Mouse (Mus musculus): ENCODE data around the gene Olfr145.
A peak's percentile ranks its signal among the peaks of the same experiment; 100 is the strongest.

The Olfr145 gene

DNA sequence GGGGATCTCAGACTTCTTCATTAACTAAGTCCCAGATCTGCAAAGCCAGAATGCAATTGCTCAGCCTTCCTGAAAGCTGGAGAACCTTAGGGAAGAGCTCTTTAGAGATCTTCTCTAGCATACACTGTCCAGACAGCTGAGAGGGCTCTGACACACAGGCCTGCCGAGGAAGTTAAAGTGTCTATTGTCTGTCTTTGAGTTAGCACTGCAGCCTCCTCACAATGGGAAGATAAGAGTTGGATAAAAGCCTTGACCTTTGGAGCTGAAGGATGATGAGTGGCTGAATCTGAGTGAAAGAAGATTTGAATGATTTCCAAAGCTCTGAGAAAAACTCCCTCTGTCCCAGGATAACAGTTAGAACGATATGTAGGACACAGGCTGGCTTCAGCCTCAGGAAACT, at the start of gene Olfr145:
Olfr145 (plus strand) TSS at position 64 of the 400 bp plus-strand sequence.
- DNase-seq = no peak

DNA sequence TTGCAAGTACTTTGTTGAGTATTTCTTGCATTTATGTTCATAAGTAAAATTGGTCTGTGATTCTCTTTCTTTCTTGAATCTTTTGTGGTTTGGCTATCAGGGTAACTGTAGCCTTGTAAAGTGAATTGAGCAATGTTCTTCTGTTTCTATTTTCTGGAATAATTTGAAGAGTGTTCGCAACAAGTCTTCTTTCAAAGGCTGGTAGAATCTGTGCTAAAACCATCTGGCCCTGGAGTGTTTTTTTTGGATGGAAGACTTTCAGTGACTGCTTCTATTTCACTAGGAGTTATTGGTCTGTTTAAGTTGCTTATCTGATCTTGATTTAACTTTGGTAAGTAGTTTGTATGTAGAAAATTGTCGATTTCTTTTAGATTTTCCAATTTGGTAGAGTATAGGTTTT, 47.3 kb upstream of the Olfr145 start:
- DNase-seq = no peak

DNA sequence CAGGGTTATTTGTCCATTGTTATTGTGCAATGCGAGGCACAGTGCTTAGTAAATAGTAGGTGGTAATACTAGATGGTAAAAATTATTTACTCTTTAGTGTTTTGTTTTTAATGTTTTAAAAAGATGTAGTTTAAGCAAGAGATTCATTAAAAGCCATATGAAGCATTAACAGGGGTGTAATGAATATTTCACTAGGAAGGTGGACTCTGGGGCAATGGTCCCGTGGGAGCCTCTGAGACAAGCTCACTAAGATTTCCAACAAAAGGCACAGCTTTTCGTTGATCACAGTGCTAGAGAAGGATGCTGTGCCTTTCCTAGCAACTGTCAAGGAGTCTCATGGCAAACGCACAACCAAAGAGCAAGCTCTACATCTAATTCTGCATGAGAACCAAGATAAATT, 42.6 kb upstream of the Olfr145 start, which contains the start of gene Olfr877:
Olfr877 (plus strand) TSS at position 301 of the 400 bp plus-strand sequence.
- DNase-seq = no peak

DNA sequence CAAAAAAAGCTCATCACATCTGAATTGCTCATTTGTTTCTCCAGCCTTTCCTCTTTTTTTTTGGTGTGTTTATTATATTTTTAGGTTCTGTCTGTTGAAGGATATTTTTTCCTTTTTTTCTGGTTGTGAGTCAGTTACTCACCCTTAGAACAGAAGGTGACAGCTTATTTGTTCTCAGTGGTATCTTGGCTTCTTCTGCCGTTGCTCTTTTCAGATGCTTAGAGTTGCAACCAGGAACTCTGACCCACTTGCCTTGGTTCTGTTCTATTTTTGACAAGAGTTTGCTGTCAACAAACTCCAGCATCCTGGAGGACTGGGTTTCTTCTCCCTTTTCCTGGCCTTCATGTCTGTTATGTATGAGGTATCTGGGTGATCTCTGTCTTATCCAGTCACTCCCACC, 33.2 kb upstream of the Olfr145 start:
- DNase-seq = no peak

DNA sequence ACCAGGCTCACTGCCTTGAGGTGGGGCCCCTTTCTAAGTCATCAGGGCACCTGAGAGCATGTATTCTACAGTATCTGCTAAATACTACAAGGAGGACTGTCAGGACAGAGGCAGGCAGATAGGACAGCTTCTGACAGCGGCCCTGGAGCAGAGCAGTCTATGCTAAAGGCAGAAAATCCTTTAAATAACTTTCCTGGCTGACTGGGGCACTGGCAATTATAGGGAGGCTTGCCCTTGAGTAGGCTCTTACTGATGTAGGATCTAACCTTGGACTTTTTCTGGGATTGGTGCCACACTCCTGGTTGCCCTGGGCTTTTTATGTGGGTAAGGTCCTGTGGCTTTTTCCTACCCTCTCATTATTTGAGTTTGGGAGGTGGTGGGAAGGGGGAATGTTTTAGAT, 26.3 kb upstream of the Olfr145 start:
- DNase-seq = no peak

GRCm38 (mm10) chr9:37871097-37871496, 25.4 kb upstream of the Olfr145 start:
- no peak for DNase-seq

GRCm38 (mm10) chr9:37871536-37871935, 25.0 kb upstream of the Olfr145 start:
- DNase-seq = no peak

DNA sequence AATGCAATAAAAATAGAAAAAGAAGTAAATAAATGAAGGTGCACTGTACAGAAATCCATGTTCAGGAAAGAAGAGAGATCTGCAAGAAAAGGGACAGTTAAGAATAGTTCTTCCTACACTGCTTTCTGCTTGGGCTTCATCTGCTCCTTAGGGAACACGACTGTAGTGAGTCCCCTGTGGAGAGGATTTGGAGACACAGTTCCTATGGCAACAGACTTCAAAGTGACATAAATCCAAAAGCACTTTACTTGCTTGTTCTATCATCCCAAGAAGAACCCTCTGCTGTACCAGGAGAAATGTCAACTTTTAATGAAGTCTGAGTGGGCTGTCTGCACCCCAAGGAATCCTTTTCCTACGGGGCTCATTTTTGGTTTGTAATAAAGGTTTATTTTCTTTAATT, 5.6 kb upstream of the Olfr145 start:
- DNase-seq = no peak

- no peak for DNase-seq
Observed at GRCm38 (mm10) chr9:37905555-37905954, 9.0 kb downstream of the Olfr145 start.

DNA sequence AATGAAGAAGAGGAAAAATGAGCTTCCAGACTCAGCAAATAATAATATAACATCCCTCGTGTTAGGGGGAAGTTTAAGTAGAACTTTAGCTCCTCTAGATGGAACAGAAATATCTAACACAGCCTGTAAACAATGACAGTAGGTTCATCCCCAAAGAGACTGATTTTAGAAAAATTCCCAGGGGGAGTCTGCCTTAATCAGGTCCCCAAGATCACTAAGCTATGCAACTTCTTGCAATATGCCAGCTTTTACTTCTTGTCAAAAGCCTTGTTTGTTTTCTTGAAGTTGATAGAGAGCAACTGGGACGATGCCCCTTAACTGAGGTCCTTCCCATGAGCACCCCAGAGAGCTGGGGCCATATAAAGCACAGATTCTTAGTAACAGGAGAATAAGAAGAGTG, 21.0 kb downstream of the Olfr145 start, which contains the start of gene Olfr878:
Olfr878 (plus strand) TSS at position 301 of the 400 bp plus-strand sequence.
- DNase-seq = no peak

GRCm38 (mm10) chr9:37918018-37918417, 21.5 kb downstream of the Olfr145 start:
- DNase-seq = no peak

- no peak for DNase-seq
Observed at GRCm38 (mm10) chr9:37924194-37924593, 27.7 kb downstream of the Olfr145 start.

DNA sequence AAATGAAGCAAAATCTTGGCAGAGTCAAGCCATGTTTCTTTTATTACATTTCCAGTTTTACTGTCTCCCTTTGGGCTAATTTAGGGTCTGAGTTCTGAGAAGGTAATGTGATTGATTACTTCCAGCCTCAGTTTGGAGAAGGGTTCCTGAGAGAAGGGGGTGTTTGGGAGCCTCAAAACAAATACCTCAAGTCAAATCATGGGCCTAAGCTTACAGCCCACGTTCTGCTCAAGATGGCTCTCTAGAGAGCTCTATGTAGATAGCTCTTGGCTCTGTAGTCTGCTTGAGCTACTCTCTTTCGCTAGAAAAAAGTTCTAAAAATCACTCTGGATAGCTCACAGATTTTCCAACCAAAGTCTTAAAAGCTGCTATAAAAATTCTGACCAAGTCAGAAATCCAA, 28.9 kb downstream of the Olfr145 start:
- no peak for DNase-seq

GRCm38 (mm10) chr9:37926019-37927013, 29.8 kb downstream of the Olfr145 start:
- DNase-seq = no peak

- DNase-seq = peak; percentile 58
Observed at GRCm38 (mm10) chr9:37932519-37932918, 36.0 kb downstream of the Olfr145 start.

- no peak for DNase-seq
Observed at GRCm38 (mm10) chr9:37934146-37934545, 37.6 kb downstream of the Olfr145 start.

DNA sequence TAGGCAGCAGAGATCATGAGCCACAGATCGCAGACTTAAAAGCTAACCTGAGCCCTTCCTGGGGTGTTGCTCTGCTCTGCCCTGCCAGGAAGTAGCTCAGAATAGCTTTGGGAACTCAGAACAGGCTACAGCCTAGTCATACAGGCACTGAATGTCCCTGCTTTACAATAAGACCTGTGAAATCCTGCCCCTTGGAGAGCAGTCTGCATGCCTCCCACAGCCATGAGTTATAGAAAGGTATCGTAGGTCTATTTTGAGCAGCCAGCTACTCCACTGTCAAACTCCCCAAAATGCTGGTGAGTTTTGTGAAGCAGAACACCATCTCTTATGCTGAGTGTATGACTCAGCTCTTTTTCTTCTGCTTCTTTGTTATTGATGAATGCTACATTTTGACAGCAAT, 44.6 kb downstream of the Olfr145 start:
- DNase-seq = no peak

All from right cerebral cortex, postnatal 14 days (tissue).